Mouse (Mus musculus) G1E (cell line): Measurements from ENCODE around the gene Ppm1e.

ENCODE experiments used
- CTCF ChIP-seq: IDR thresholded peaks from 2 replicates; pipeline ENCODE4 v1.5.1; 2012; ENCODE audit warnings: low read depth, low read length, inconsistent platforms, mixed read lengths
- GATA1 ChIP-seq: IDR thresholded peaks from 2 replicates; pipeline ENCODE4 v1.6.1; 2012; ENCODE audit warnings: borderline replicate concordance, low read length, inconsistent platforms, mixed read lengths
- TAL1 ChIP-seq: conservative IDR thresholded peaks from 2 replicates; pipeline ENCODE4 v1.6.1; 2012; ENCODE audit warnings: low read depth, low read length, inconsistent platforms, mixed read lengths

DNA sequence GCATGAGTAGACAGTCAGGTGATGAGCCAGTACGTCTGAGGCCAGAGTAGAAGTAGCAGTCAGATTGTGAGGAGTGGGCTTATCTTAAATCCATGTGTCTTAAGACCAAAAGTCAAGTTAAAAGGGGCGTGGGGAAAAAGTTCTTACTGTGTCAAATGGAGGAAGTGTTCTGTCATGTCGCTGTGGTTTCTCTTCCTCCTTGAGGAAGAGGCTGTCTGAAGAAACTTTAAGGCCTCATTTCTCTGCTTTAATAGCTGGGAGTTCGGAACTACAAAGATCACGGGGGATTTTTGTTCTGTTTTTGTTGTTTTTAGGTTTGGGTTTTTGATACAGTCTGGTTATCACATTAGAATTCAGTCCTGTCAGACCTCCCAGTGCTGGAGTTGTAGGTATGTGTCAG lies 146.5 kb downstream of the Ppm1e start:
- TF ChIP-seq CTCF (no peak), TAL1 (no peak), GATA1 (no peak)
